ENCODE assay signal across 14 mouse cellular contexts in the genomic region with DNA sequence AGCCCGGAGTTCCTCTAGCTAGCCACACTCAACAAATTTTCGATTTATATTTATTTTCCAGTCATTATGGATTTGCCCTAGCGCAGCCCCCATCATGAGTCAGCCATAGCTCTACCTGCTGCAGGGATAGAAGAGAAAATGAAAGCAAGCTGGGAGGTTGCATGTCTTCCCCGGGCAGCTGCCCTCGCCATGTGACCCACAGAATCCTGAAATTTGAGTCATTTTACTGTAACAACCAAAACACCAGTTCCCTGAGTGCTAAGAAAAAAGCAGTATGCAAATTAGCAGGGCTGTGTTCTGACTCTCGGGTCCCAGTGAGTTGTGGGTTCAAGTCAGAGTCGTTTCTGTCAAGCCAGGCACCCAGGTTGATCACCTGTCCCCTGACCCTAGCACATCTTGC. TPM values are rescaled to one million over a fixed set of nuclear protein-coding genes. Genes with fewer than 3 reads are reported as not detected.
DNase-seq lines count a peak whose midpoint lies in the region; ATAC-seq lines count a peak whose summit lies in the region.
"Had no signal": no experiment of that assay in that cellular context is flagged by ENCODE, and none has a peak within 500 bp of the region (broad histone marks: within the 10 kb centered on the region; RNA-seq: fewer than 3 reads in every experiment).

No protein-coding gene starts in this region.

- 0 out of 2 replicates have a peak overlapping the region, but pooled peaks have one; percentile 2 for H3K27ac ChIP-seq in heart, embryonic 11.5 days (ENCODE audit: low read depth, low read length)
- no peak overlapping the region for H3K27ac ChIP-seq in midbrain, embryonic 11.5 days (ENCODE audit: low read depth, low read length)
- H3K27ac ChIP-seq in midbrain, embryonic 14.5 days (replicated peaks; ENCODE audit: low read depth, low read length), result no peak overlapping the region
- H3K27ac ChIP-seq in heart, embryonic 16.5 days (ENCODE audit: low read length), result peak overlapping the region; percentile 64
- H3K27ac ChIP-seq: forebrain, embryonic 13.5 days; midbrain, embryonic 10.5 days had no signal

- 84% methylated on average over 7 of the region's 7 CpGs for WGBS in heart, embryonic 11.5 days (ENCODE audit: insufficient replicate concordance)
- 91% methylated on average over 7 of the region's 7 CpGs for WGBS in midbrain, embryonic 11.5 days
- WGBS in midbrain, embryonic 14.5 days, result 94% methylated on average over 7 of the region's 7 CpGs
- 80% methylated on average over 7 of the region's 7 CpGs for WGBS in heart, embryonic 16.5 days

- H3K9ac ChIP-seq in heart, embryonic 11.5 days (ENCODE audit: low read depth, low read length), result no peak overlapping the region
- H3K9ac ChIP-seq in midbrain, embryonic 11.5 days (ENCODE audit: low read length), result no peak overlapping the region
- H3K9ac ChIP-seq in midbrain, embryonic 14.5 days (replicated peaks; ENCODE audit: low read length), result no peak overlapping the region
- no peak overlapping the region for H3K9ac ChIP-seq in heart, embryonic 16.5 days (ENCODE audit: low read length)
- H3K9ac ChIP-seq: forebrain, embryonic 13.5 days had no signal

- no peak for DNase-seq in heart, postnatal 10 days
- peak; percentile 51 for DNase-seq in midbrain, embryonic 11.5 days (ENCODE audit: low spot score, missing footprints)
- DNase-seq in midbrain, embryonic 14.5 days, result no peak
- peak; percentile 47 for DNase-seq in splenic B cell, adult 2 months (ENCODE audit: low read depth, low spot score)
- DNase-seq in cerebellum, adult 11-12 months, result no peak
- no peak for DNase-seq in lung, adult 18-20 months

- H3K9me3 ChIP-seq in heart, embryonic 11.5 days (replicated peaks; ENCODE audit: control insufficient read depth, low read length), result no peaks in the 10 kb centered on the region
- no peaks in the 10 kb centered on the region for H3K9me3 ChIP-seq in midbrain, embryonic 11.5 days (ENCODE audit: control insufficient read depth, low read length)
- no peaks in the 10 kb centered on the region for H3K9me3 ChIP-seq in midbrain, embryonic 14.5 days (ENCODE audit: control insufficient read depth, low read length)
- no peaks in the 10 kb centered on the region for H3K9me3 ChIP-seq in heart, embryonic 16.5 days (replicated peaks; ENCODE audit: control insufficient read depth, low read length)
- H3K9me3 ChIP-seq: forebrain, embryonic 13.5 days; midbrain, embryonic 10.5 days had no signal

- ATAC-seq in heart, embryonic 11.5 days (replicated peaks; ENCODE audit: insufficient number of reproducible peaks, low FRiP score, low TSS enrichment), result no peak
- no peak for ATAC-seq in midbrain, embryonic 11.5 days (ENCODE audit: low FRiP score)
- ATAC-seq in midbrain, embryonic 14.5 days (ENCODE audit: low FRiP score, low TSS enrichment), result no peak
- ATAC-seq in heart, embryonic 16.5 days (replicated peaks; ENCODE audit: extremely low read depth, insufficient read depth, low FRiP score), result no peak
- ATAC-seq: forebrain, embryonic 13.5 days had no signal

- H3K36me3 ChIP-seq in heart, embryonic 11.5 days (ENCODE audit: control insufficient read depth, insufficient read depth, low read length), result no peaks in the 10 kb centered on the region
- no peaks in the 10 kb centered on the region for H3K36me3 ChIP-seq in midbrain, embryonic 11.5 days (ENCODE audit: control insufficient read depth, insufficient read depth, low read length)
- no peaks in the 10 kb centered on the region for H3K36me3 ChIP-seq in midbrain, embryonic 14.5 days (ENCODE audit: control insufficient read depth, insufficient read depth, low read length)
- no peaks in the 10 kb centered on the region for H3K36me3 ChIP-seq in heart, embryonic 16.5 days (ENCODE audit: control insufficient read depth, insufficient read depth)
- 0 out of 2 replicates have a peak, but pooled peaks cover 2% of the 10 kb centered on the region for H3K36me3 ChIP-seq in splenic B cell, adult 2 months (ENCODE audit: control insufficient read depth, insufficient read depth, low read length, poor library complexity, severe bottlenecking)
- H3K36me3 ChIP-seq: midbrain, embryonic 10.5 days had no signal

- no peaks in the 10 kb centered on the region for H3K27me3 ChIP-seq in heart, embryonic 11.5 days (ENCODE audit: control insufficient read depth, insufficient read depth, low read length)
- no peaks in the 10 kb centered on the region for H3K27me3 ChIP-seq in midbrain, embryonic 11.5 days (ENCODE audit: control insufficient read depth, insufficient read depth, low read length)
- no peaks in the 10 kb centered on the region for H3K27me3 ChIP-seq in midbrain, embryonic 14.5 days (ENCODE audit: control insufficient read depth, insufficient read depth, low read length)
- no peaks in the 10 kb centered on the region for H3K27me3 ChIP-seq in heart, embryonic 16.5 days (ENCODE audit: control insufficient read depth, insufficient read depth, low read length)
- H3K27me3 ChIP-seq in splenic B cell, adult 2 months (ENCODE audit: control insufficient read depth, insufficient read depth, low read length, poor library complexity, severe bottlenecking), result no peaks in the 10 kb centered on the region
- H3K27me3 ChIP-seq: forebrain, embryonic 13.5 days had no signal

- H3K4me2 ChIP-seq in heart, embryonic 11.5 days, result no peak overlapping the region
- H3K4me2 ChIP-seq in midbrain, embryonic 11.5 days, result no peak overlapping the region
- H3K4me2 ChIP-seq in midbrain, embryonic 14.5 days (ENCODE audit: low read length), result no peak overlapping the region
- no peak overlapping the region for H3K4me2 ChIP-seq in heart, embryonic 16.5 days (ENCODE audit: low read depth, low read length)
- H3K4me2 ChIP-seq: forebrain, embryonic 13.5 days had no signal

- no peak overlapping the region for H3K4me3 ChIP-seq in heart, embryonic 11.5 days (ENCODE audit: low read depth, low read length)
- no peak overlapping the region for H3K4me3 ChIP-seq in midbrain, embryonic 11.5 days (ENCODE audit: low read depth, low read length)
- H3K4me3 ChIP-seq in midbrain, embryonic 14.5 days (replicated peaks; ENCODE audit: low read depth, low read length), result no peak overlapping the region
- no peak overlapping the region for H3K4me3 ChIP-seq in heart, embryonic 16.5 days (ENCODE audit: low read length)
- H3K4me3 ChIP-seq: forebrain, embryonic 13.5 days; midbrain, embryonic 10.5 days had no signal

- intact Hi-C loops in heart, postnatal 10 days (cut with DNase I), result loop anchor here (2.0 kb wide), 1 partner anchor 15 kb away; no protein-coding TSS in a partner anchor

- H3K4me1 ChIP-seq in heart, embryonic 11.5 days (ENCODE audit: control insufficient read depth, insufficient read depth, low read length), result peaks cover 66% of the 10 kb centered on the region
- no peaks in the 10 kb centered on the region for H3K4me1 ChIP-seq in midbrain, embryonic 11.5 days (ENCODE audit: control insufficient read depth, insufficient read depth, low read length)
- no peaks in the 10 kb centered on the region for H3K4me1 ChIP-seq in midbrain, embryonic 14.5 days (ENCODE audit: control insufficient read depth, insufficient read depth, low read length)
- peaks cover 63% of the 10 kb centered on the region for H3K4me1 ChIP-seq in heart, embryonic 16.5 days (ENCODE audit: control insufficient read depth, insufficient read depth, low read length)
- H3K4me1 ChIP-seq: forebrain, embryonic 13.5 days had no signal

RNA-seq across cellular contexts. Expression of gene Ggta1, which starts 15.6 kb away (rescaled TPM):
- 38.1 and 42.1 TPM in 2 replicates for polyA plus RNA-seq in heart, embryonic 11.5 days (2014; fragmentation: Nextera tagmentation; extraction: Ambion mirVana)
- total RNA-seq in heart, postnatal 10 days (2021), result 10 to 100 TPM; 19.9 to 28.8 TPM
- polyA plus RNA-seq in midbrain, embryonic 11.5 days (2014; fragmentation: Nextera tagmentation; extraction: Ambion mirVana), result 6.3 TPM in 2 replicates
- polyA plus RNA-seq in midbrain, embryonic 14.5 days (2014; fragmentation: Nextera tagmentation; extraction: Ambion mirVana), result 2.8 and 5.6 TPM in 2 replicates
- 28.6 and 30.9 TPM in 2 replicates for polyA plus RNA-seq in heart, embryonic 16.5 days (2015; fragmentation: Nextera tagmentation; extraction: Ambion mirVana)

RNA-seq across cellular contexts. Expression of gene 4930402F06Rik, which starts 50.5 kb away (rescaled TPM):
- not detected in 2 replicates for polyA plus RNA-seq in heart, embryonic 11.5 days (2014; fragmentation: Nextera tagmentation; extraction: Ambion mirVana)
- not detected for total RNA-seq in heart, postnatal 10 days (2021)
- polyA plus RNA-seq in midbrain, embryonic 11.5 days (2014; fragmentation: Nextera tagmentation; extraction: Ambion mirVana), result not detected in 2 replicates
- not detected in 2 replicates for polyA plus RNA-seq in midbrain, embryonic 14.5 days (2014; fragmentation: Nextera tagmentation; extraction: Ambion mirVana)
- not detected in 2 replicates for polyA plus RNA-seq in heart, embryonic 16.5 days (2015; fragmentation: Nextera tagmentation; extraction: Ambion mirVana)
- total RNA-seq: left cerebral cortex, adult 8-10 months; MEL had no signal
- polyA plus RNA-seq: forebrain, embryonic 13.5 days; hindbrain, embryonic 16.5 days; midbrain, embryonic 10.5 days; stomach, embryonic 14.5 days had no signal

Comparison
In these comparisons a context has a peak if more than half of its experiments do, and no peak if none do; other contexts are left out.
1. DNase-seq: peak in midbrain, embryonic 11.5 days (single experiment) and splenic B cell, adult 2 months (single experiment); none in heart, postnatal 10 days (0 of 2), midbrain, embryonic 14.5 days (single experiment), cerebellum, adult 11-12 months (single experiment) and lung, adult 18-20 months (0 of 2).
2. H3K27ac ChIP-seq: peak in heart, embryonic 11.5 days (single experiment) and heart, embryonic 16.5 days (single experiment); none in midbrain, embryonic 11.5 days (single experiment) and midbrain, embryonic 14.5 days (single experiment).